Mouse (Mus musculus): Measurements from ENCODE around the gene Gm8765.
"Not testable (repeated sequence)": the region's sequence is repeated elsewhere in the genome, so short reads cannot be mapped to it uniquely, and the experiment has no call there.

The Gm8765 gene

DNA sequence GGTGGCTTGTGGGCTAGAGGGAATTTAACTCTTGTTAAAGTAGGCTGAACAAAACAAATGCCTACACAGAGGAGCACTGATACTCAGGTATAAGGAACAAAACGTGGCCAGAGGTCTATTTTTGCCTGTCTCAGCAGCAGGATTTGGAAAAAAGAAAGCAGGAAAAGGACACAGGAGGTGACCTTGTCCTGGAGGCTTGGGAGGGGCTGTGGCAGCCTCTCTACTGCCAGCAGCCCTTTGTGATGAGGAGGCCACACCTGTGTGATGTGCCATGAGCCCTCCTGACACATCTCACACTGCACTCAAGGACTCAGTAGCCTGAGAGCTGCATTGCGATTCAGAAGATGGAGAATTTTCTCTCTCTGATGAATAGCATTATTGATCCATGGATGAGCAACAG, at the start of gene Gm8765:
Gm8765 (plus strand) TSS at position 301 of the 400 bp plus-strand sequence.
- not testable (repeated sequence) for DNase-seq (ENCODE audit: low read depth)

DNA sequence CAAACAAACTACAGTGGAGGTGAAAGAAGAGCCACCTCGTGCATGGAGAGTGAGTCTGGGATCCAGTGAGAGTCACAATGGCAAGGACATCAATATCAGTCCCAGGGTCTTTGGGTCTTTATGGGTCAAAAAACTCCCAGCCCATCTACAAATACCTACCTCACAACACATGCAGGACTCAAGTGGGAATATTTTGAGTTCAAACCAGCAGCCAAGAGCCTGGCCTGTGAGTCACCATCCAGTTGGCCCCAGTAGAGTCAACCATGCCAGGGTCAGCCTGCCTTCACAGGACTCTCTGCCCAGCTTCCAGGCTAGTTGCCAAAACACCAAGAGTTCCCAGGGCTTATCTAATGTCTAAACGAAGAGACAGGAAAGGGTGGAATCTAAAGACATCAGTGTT, 49.3 kb upstream of the Gm8765 start:
- not testable (repeated sequence) for DNase-seq (ENCODE audit: low read depth)

GRCm38 (mm10) chr13:50750282-50750681, 52.2 kb downstream of the Gm8765 start:
- not testable (repeated sequence) for DNase-seq (ENCODE audit: low read depth)

DNA sequence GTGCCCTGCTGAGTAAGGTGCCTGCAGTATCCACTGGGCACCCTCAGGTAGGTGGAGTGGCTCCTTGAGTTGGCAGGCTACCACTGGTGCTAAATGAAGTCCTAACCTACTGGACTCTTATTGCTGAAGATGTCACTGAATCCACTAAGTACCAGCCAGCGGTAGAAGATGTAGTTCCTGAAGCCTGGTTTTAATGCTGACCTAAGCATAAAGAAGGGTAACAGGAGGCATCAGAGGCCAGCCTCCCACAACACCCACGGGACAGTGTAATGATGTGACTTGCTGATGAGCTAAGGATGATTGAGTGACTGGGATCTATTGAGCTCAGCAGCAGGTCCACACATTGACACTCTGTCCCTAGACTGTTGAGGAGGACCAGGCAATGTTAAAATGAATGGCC, 53.6 kb downstream of the Gm8765 start:
- DNase-seq (ENCODE audit: low read depth), result no peak

- not testable (repeated sequence) for DNase-seq (ENCODE audit: low read depth)
These were observed 54.8 kb downstream of the Gm8765 start for GRCm38 (mm10) chr13:50752961-50753360.
